Mouse (Mus musculus) thymus, postnatal 0 days (tissue): ENCODE measurements around the gene Dcp1b. TPM values are rescaled to one million over a fixed set of nuclear protein-coding genes. Genes with fewer than 3 reads are reported as not detected.

Experiments used
- DNase-seq: peaks from one replicate; pipeline ENCODE4 v3.0.0-alpha.2; 2015; ENCODE audit warnings: low spot score
- polyA plus RNA-seq: library from polyadenylated mRNA; unstranded; fragments of >200 nt; fragmentation: Nextera tagmentation; extraction: Ambion mirVana; gene quantifications from 2 replicates; pipeline ENCODE4 v1.2.1, GENCODE M21; 2015

The Dcp1b gene
- polyA plus RNA-seq, 1 experiment from 2014 or later, result 12.0 TPM

DNA sequence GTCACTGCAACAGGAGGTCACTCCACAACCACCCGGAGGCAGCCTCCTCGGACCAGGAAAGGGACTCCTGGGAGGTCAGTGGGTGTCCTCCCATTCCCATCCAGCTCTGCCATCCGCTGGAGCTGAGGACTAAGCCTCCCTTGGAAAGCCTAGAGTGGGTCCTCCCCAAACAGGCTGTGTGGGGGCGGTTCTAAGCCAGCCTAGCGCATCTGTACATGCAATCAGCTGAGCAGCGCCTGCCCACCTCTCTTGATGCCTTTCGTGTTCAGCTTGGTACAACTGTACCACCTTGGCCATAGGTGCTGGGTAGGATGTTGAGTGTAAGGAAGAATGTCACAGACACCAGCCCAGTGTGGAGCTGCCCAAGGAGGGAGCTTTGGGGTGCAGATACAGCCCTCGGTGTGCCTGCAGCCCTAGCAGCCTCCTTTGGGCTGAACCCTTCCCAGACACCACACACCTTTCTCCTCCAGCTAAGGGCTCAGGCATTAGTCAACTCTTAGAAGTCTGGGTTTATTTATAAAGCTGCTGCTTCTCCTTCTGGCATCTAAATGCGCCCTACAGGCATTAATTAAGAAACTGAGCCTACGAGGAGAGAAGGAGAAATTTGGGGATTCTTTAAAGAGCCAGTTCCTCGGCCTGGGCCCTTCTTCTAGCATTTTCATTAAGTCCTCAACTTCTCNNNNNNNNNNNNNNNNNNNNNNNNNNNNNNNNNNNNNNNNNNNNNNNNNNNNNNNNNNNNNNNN lies 54.0 kb downstream of the Dcp1b start:
- no peak for DNase-seq

DNA sequence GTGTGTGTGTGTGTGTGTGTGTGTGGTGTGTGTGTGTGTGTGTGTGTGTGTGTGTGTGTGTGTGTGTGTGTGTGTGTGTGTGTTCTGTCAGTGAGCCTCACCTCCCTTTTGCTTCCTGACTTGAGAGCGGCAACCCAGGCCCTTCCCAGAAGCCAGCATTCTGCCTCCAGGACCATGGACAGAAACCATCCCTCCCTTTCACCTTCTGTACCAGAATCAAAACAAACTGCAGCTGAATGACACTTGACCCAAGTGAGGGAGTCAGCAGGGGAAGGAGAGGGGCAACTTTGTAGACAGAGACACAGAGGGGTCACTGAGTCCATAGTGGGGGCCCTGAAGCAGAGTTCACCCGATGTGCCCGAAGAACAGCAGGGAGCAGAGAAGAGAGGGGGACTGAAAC lies 58.0 kb downstream of the Dcp1b start:
- no peak for DNase-seq

DNA sequence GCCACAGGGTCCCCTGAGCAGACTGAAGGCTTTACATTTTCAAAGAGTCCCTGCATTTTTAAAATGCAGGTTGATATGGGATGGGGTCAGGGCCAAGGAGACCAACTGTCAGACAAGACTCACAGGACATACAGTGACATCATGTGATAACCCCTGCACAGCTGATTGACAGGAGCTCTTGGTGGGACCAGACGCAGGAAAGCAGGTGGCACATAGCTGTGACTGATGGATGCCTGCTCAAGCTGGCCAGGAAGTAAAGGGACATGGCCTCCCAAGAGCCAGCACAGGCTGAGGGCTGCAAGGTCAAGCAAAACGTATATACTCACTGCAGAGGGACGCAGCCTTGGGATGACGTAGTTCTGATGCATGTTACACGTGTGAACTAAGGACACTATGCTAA lies 60.4 kb downstream of the Dcp1b start:
- DNase-seq, result no peak

DNA sequence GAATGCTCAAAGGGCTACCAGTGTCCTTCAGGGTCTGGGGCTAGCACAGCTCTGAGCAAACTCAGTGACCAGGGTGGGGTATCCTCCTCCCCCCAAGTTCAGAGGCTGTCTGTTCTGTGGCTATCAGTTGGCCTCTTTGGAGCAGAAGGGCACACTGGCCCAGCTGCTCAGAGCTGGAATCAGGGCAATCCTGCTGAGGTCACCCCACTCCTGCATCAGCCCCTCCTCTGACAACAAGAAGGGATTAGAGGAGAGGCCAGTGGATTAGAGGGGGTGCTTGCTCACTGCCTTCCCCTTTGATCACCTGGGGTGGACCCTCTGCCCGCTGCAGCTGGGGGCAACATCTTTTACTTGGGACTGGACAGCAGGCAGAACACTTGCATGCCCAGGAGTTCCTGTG lies 61.2 kb downstream of the Dcp1b start, which contains the start of gene Cacna2d4:
Gene Cacna2d4, plus strand, starts transcription at position 286 of the 400 bp plus-strand sequence.
- no peak for DNase-seq

DNA sequence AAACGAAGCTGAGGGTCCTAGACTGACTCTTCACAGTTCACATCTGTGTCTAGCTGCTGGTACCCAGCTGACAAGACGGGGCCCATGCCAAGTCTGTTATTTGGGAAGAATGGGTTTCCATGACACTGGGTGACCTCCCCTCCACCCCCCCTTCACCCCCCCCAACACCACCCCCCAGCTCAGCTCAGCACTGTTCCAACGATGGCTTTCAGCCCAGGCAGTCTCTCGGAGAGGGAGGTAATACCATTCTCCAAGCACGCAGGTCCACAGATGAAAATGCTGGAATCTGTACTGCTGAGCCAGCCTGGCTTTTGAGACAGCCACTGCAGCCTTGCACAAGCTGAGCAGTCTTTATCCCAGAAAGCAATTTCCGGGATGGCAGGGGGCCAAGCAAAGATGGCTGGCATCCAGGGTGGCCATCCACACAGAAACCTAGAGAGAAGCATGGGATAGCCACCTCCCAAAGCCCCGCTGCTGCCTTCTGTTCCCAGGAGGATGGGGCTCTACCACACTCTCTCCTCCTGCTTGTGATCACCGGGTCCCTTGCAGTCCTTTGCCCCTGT lies 62.5 kb downstream of the Dcp1b start:
- no peak for DNase-seq

DNA sequence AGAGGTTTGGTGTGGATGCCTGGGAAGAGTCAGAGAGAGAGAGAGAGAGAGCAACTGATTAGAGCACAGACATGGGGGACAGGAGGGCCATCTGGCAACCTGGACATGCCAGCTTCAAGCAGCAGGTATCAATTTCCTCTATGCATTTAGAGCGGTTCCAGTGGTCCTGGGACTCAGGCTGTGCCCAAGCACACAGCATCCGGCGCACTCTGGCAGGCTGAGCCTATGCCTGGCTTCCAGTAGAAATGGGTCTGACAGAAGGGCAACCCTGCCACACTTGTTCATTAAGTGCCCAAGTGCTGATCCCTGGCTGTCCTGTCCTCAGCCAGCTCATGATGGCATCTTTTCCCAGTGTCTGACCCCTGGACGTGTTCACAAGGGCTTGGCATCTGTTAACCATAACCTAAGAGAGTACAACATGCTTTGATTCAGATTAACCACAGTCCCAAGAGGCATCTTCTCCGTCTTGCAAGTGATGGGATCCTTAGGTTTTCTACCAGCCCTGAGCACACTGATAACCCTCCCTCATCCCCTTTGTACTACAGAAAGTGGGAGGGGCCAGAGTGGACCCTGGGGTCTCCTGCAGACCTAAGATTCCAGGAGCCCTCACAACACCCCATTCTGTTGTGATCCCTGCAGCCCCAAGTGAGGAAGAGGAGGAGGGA lies 64.4 kb downstream of the Dcp1b start:
- no peak for DNase-seq

DNA sequence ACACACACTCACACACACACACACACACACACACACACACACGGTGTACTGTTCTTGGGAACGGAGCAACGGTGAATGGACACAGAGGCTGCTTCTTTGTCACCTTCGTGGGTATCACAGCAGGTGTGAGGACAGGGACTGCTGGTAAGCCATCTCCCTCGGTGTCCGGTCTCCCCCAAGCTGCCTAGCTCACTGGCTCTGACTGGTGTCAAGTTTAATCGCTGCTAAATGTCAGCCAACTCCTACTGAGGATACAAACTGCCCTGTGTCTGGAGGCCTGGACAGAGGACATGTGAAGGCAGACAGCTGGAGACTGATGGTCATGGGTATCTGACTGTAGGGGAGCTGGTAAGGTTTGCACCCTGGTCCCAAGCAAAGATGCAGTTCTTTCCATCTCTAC lies 65.2 kb downstream of the Dcp1b start:
- DNase-seq, result no peak

DNA sequence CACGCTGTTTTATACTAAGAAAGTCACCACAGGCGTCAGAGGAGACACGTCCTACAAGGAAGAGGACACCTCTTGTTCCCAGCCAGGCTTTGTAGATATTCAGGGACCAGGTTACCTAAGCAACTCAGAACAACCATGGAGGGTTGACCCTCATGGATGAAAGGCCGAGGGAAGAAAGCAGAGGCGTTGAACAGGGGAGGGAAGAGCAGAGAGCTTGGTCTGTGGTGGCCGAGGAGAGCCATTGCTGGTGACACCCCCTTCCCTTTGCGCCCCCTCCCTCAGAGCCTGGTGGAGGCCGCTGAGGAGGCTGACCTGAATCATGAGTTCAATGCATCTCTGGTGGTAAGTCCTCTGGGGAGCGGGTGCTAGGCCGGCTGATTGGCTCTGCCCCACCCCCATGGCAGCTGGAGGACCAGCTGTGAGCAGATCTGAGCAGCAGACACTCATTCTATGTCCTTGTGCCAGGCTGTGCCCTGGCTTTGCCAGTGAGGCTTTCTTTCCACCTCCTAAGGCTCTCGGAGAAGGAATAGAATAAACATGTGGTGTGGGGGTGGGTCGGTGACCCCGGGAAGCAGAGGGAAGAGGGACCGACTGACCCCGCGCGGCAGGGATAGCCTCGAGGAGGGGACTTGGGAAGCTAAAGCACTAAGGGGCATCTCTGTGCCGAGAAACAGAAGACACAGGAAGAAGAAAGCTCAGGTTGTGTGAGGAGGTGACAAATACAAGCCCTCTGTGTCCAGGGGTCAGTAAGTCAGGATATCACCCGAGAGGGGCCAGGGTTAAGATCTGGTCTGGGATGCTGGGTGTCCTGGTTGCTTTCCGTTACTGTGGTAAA lies 66.0 kb downstream of the Dcp1b start:
- no peak for DNase-seq

DNA sequence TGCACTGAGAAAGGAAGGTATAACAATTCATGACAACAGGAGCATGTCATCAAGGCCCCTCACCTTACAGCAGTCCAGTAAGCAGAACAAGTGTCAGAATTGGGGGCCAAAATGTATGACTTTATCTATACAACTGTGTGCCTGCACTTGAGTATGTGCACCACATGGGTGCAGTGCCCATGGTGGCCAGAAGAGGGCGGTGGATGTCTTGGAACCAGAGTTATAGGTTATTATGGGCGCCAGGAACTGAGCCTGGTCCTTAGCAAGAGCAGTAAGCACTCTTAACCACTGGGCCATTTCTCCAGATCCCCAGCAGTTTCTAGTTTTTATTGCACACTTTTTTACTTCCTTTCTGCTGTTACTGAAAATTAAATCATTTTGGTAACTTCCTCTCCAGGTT lies 71.0 kb downstream of the Dcp1b start:
- DNase-seq, result no peak

DNA sequence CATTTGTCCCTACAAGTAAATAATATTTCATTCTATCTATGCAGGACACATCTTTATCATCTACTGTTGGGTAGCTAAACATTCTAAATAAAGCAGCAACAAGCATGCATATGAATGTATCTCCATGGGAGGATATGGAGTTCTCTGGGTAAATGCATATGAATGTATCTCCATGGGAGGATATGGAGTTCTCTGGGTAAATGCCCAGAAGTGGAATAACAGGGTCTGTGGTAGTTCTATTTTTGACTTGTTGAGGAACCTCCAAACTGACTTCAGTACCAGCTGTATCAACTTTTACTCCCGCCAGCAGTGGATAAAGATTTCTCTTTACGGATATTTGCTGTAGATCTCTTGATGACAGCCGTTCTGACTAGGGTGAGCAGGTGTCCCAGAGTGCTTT lies 73.5 kb downstream of the Dcp1b start:
- DNase-seq, result no peak

DNA sequence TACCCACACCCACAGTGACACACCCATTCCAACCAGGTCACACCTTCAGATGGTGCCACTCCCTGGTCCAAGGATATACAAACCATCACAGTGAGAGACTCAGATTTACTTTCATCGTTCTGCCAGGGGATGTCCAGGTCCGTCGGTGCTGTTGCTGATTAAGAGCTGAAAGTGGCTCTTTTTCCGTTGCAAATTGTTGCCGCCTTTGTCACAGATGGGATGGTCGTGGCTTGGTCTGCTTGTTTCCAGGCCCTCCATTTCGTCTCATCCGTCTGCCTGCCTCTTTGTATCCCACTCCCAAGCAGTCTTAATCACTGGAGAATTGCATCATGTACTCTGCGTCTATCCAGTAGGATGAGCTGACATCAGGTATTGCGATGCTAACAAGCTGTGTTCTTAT lies 74.7 kb downstream of the Dcp1b start:
- DNase-seq, result no peak

DNA sequence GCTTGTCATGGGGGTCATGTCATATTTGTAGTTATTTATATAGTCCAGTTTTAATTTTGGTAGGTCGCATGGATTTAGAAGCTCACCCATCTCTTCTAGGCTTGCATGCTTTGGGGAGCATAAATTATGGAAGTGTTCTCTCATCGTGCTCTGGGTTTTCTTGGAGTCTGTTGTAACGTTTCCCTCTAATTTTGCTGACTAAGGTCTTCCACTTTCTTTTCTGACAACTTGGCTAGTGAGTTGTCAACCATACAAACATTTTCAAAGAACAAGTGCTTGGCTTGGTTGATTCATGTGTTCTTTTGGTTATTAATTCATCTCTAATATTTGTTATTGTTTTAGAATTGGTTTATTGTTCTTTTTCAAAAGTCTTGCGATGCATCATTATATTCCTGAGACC lies 76.7 kb downstream of the Dcp1b start:
- DNase-seq, result no peak

Other genes starting within 250 kb of the Dcp1b start
- gene Cacna1c, start 21.2 kb downstream of the Dcp1b start, polyA plus RNA-seq, result 0.44 and 0.96 TPM in 2 replicates
- 3.1 and 4.6 TPM in 2 replicates for gene Cacna2d4, start 61.3 kb downstream of the Dcp1b start, polyA plus RNA-seq
- gene Lrtm2, start 155.5 kb downstream of the Dcp1b start, polyA plus RNA-seq, result 0.36 and 0.38 TPM in 2 replicates
- 44.5 and 51.4 TPM in 2 replicates for gene Adipor2, start 242.5 kb downstream of the Dcp1b start, polyA plus RNA-seq